Mouse (Mus musculus) ES-E14 (cell line): ENCODE measurements around the gene Rora.

Experiments used
- CHD2 ChIP-seq: IDR thresholded peaks from 2 replicates; pipeline ENCODE4 v1.6.1; 2014; ENCODE audit warnings: mild to moderate bottlenecking, low read depth, low read length, inconsistent platforms
- MAFK ChIP-seq: IDR thresholded peaks from 2 replicates; pipeline ENCODE4 v1.6.1; 2014; ENCODE audit warnings: mild to moderate bottlenecking, low read depth, low read length, inconsistent platforms; ENCODE audit not compliant: insufficient read depth

GRCm38 (mm10) chr9:69044614-69045133 lies 391.1 kb downstream of the Rora start:
- TF ChIP-seq CHD2 = no peak
- no peak for TF ChIP-seq MAFK
